Mouse (Mus musculus): ENCODE measurements around the gene Commd8. TPM values are rescaled to one million over a fixed set of nuclear protein-coding genes. Genes with fewer than 3 reads are reported as not detected.

Gene Commd8
- polyA plus RNA-seq (2017; shearing (Covaris generic)) = 156 TPM

DNA sequence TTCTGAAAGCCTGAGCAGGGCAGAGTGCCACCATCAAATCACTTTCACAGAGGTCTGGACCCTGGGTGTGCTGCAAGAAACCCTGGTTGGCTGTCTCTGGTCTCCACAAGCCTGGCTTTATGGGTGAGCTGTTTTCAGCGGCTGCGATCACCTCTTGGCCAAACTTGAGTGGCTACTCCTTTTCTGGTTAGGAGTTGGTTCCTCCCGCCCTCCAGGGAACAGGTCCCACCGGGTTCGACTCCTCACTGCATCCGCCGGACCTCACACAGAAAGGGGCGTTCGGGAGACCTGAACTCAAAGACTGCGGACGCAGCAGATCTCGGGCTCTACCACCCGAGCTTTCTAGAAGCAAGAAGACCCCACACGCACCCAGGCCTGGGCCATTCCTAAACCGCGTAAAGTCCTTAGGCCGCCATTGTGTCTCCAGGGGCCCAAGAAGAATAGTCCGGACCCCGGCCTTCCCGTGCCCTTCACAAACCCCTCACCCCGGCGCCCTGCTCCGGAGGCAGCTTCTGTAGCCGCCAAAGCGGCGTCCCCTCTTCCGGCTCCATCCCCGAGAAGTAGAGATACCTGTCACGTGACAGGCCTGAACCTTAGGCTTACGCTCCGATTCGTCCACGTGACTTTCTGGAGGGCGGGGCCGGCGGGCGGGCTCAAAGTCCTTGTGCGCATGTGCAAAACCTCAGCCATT, at the start of gene Commd8:
Gene Commd8, minus strand, starts transcription at position 596 of the 691 bp plus-strand sequence.

All from activated CD4-positive, CD25-positive, alpha-beta regulatory T cell, adult 9 weeks (primary cell).